Mouse (Mus musculus) bone marrow macrophage, adult 2 months (primary cell): ENCODE results near the gene BC004004.

Experiments
- CTCF ChIP-seq: IDR thresholded peaks from 2 replicates; pipeline ENCODE4 v1.5.1; 2012; ENCODE audit warnings: low read depth, mild to moderate bottlenecking, low read length, moderate library complexity
- POLR2A ChIP-seq: IDR thresholded peaks from 2 replicates; pipeline ENCODE4 v1.6.1; 2012; ENCODE audit warnings: mild to moderate bottlenecking, low read depth, low read length, borderline replicate concordance

DNA sequence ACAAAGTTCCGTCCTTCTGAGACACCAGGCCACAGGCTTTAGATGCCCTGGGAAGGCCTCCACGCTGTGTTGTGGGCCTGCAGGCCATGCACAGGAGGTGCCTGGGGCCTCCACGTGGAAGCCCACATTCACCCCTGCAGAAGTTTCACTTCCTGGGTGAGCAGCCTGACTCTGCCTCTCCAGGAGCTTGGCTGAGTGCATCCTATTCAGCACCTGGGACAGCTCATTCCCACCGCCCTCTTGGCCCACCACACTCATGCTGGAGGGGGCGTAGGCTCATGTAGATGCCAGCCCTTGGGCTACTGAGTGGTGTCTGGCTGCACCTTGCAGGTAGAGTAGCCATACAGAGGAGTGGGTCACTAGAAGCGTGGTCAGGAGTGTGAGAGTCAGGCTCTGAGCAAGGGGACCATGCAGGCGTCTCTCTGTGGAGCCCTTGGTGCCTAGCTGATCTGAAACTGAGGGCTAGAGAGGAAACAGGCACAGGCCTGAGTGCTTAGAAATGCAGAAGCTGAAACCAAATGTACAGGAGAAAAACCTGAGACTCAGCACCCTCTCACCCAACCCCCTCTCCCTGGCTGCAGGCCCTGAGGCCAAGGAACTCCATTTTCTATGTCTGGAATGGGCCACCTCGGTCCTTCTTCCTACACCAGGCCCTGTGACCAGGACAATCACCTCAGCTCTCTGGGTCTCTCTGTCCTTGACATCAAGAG, 93.5 kb downstream of the BC004004 start:
- TF ChIP-seq CTCF: no peak
- no peak for TF ChIP-seq POLR2A
